Mouse (Mus musculus) granulocyte monocyte progenitor cell, adult 5-6 weeks (primary cell): ENCODE results near the gene Psd. TPM values are rescaled to one million over a fixed set of nuclear protein-coding genes. Genes with fewer than 3 reads are reported as not detected.

Experiments
- ATAC-seq: replicated peaks from 2 replicates; pipeline ENCODE4 v1.8.0; 2016; ENCODE audit warnings: mild to moderate bottlenecking, moderate TSS enrichment, inconsistent platforms; ENCODE audit not compliant: poor library complexity, severe bottlenecking
- total RNA-seq, 2 experiments: library from RNA; stranded (forward) in 1 of 2; stranded (reverse) in 1 of 2; fragments of 200-712, 200-1000 nt in 1 of 2; fragments of >200 nt in 1 of 2; fragmentation: Nextera tagmentation in 1 of 2; gene quantifications; 2 replicates each; pipeline ENCODE4 v1.2.3; 2014 to 2017

The Psd gene
- total RNA-seq, 2 experiments from 2014 or later = not detected

GRCm38 (mm10) chr19:46322144-46322995 is 4.6 kb downstream of the Psd start:
- no peak for ATAC-seq

GRCm38 (mm10) chr19:46321101-46321943 is 5.6 kb downstream of the Psd start:
- ATAC-seq = no peak

- no peak for ATAC-seq
Observed at GRCm38 (mm10) chr19:46320076-46320785, 6.7 kb downstream of the Psd start.

GRCm38 (mm10) chr19:46318586-46319378 is 8.2 kb downstream of the Psd start:
- 0 out of 2 replicates have a peak, but pooled peaks have one; percentile 32 for ATAC-seq

GRCm38 (mm10) chr19:46318031-46318471 is 8.9 kb downstream of the Psd start:
- no peak for ATAC-seq

- ATAC-seq = no peak
Observed at GRCm38 (mm10) chr19:46317546-46317885, 9.4 kb downstream of the Psd start.

GRCm38 (mm10) chr19:46316846-46317545 is 10.0 kb downstream of the Psd start:
- no peak for ATAC-seq

- no peak for ATAC-seq
Observed at GRCm38 (mm10) chr19:46315752-46316610, 11.0 kb downstream of the Psd start.

GRCm38 (mm10) chr19:46314872-46315742 is 11.8 kb downstream of the Psd start:
- peak; percentile 21; the same call in 1 of the 2 replicates for ATAC-seq

GRCm38 (mm10) chr19:46314151-46314601 is 12.8 kb downstream of the Psd start:
- ATAC-seq = no peak

GRCm38 (mm10) chr19:46313591-46313990 is 13.4 kb downstream of the Psd start:
- no peak for ATAC-seq

- ATAC-seq = no peak
Observed at GRCm38 (mm10) chr19:46313116-46313515, 13.8 kb downstream of the Psd start.

- no peak for ATAC-seq
Observed at GRCm38 (mm10) chr19:46312566-46312965, 14.4 kb downstream of the Psd start.

- ATAC-seq = no peak
Observed at GRCm38 (mm10) chr19:46311341-46311740, 15.6 kb downstream of the Psd start.

- no peak for ATAC-seq
Observed at GRCm38 (mm10) chr19:46310312-46310865, 16.6 kb downstream of the Psd start.

GRCm38 (mm10) chr19:46309651-46310305 is 17.2 kb downstream of the Psd start:
- ATAC-seq = no peak
